In genomic region chr2:31923645-31924044, GRCm38 (mm10) we compare ENCODE assay signal across 20 mouse cellular contexts. TPM values are rescaled to one million over a fixed set of nuclear protein-coding genes. Genes with fewer than 3 reads are reported as not detected.
A peak's percentile ranks its signal among the peaks of the same experiment; 100 is the strongest.
DNase-seq lines count a peak whose midpoint lies in the region; ATAC-seq and TF ChIP-seq lines count a peak whose summit lies in the region.
"Had no signal": no experiment of that assay in that cellular context is flagged by ENCODE, and none has a peak within 500 bp of the region (broad histone marks: within the 10 kb centered on the region; RNA-seq: fewer than 3 reads in every experiment).

No protein-coding gene starts in this region.

- no peaks in the 10 kb centered on the region for H3K27me3 ChIP-seq in midbrain, embryonic 11.5 days (ENCODE audit: control insufficient read depth, insufficient read depth, low read length)
- no peaks in the 10 kb centered on the region for H3K27me3 ChIP-seq in midbrain, embryonic 15.5 days (replicated peaks)
- H3K27me3 ChIP-seq in myocyte (ENCODE audit: control insufficient read depth, insufficient read depth, insufficient read length): peaks cover 46% of the 10 kb centered on the region
- H3K27me3 ChIP-seq: Patski had no signal

- H3K9ac ChIP-seq in midbrain, embryonic 11.5 days (ENCODE audit: low read length): no peak overlapping the region
- H3K9ac ChIP-seq in midbrain, embryonic 15.5 days: no peak overlapping the region

- no peak overlapping the region for H3K4me3 ChIP-seq in midbrain, embryonic 11.5 days (ENCODE audit: low read depth, low read length)
- no peak overlapping the region for H3K4me3 ChIP-seq in midbrain, embryonic 15.5 days
- H3K4me3 ChIP-seq in myocyte: no peak overlapping the region

- TF ChIP-seq POLR2A in myocyte (IDR thresholded peaks at IDR 0.05; ENCODE audit: insufficient read length, low read depth): no peak

- H3K79me2 ChIP-seq in myocyte (ENCODE audit: control insufficient read depth, insufficient read depth): no peaks in the 10 kb centered on the region

- ATAC-seq in midbrain, embryonic 11.5 days (ENCODE audit: low FRiP score): no peak
- no peak for ATAC-seq in midbrain, embryonic 15.5 days (replicated peaks)
- ATAC-seq: activated CD4-positive, CD25-positive, alpha-beta regulatory T cell, adult 4 months; CD4-positive, CD25-positive, alpha-beta regulatory T cell, adult 4 months; Patski had no signal

- H3K27ac ChIP-seq in midbrain, embryonic 11.5 days (ENCODE audit: low read depth, low read length): no peak overlapping the region
- no peak overlapping the region for H3K27ac ChIP-seq in midbrain, embryonic 15.5 days

- H3K4me1 ChIP-seq in midbrain, embryonic 11.5 days (ENCODE audit: control insufficient read depth, insufficient read depth, low read length): no peaks in the 10 kb centered on the region
- H3K4me1 ChIP-seq in midbrain, embryonic 15.5 days: no peaks in the 10 kb centered on the region; the same call in 1 of the 2 replicates

- WGBS in midbrain, embryonic 11.5 days: 81% methylated on average over 4 of the region's 4 CpGs
- WGBS in midbrain, embryonic 15.5 days: 76% methylated on average over 4 of the region's 4 CpGs

- no peak overlapping the region for H3K4me2 ChIP-seq in midbrain, embryonic 11.5 days
- no peak overlapping the region for H3K4me2 ChIP-seq in midbrain, embryonic 15.5 days
- H3K4me2 ChIP-seq in myocyte (ENCODE audit: low read depth): no peak overlapping the region

- no peaks in the 10 kb centered on the region for H3K36me3 ChIP-seq in midbrain, embryonic 11.5 days (ENCODE audit: control insufficient read depth, insufficient read depth, low read length)
- H3K36me3 ChIP-seq in midbrain, embryonic 15.5 days (replicated peaks): no peaks in the 10 kb centered on the region
- no peaks in the 10 kb centered on the region for H3K36me3 ChIP-seq in myocyte (ENCODE audit: control insufficient read depth, insufficient read depth)
- H3K36me3 ChIP-seq: G1E had no signal

- no peak overlapping the region for H3ac ChIP-seq in myocyte (ENCODE audit: control insufficient read depth, insufficient read length)

- no peaks in the 10 kb centered on the region for H3K9me3 ChIP-seq in midbrain, embryonic 11.5 days (ENCODE audit: control insufficient read depth, low read length)
- no peaks in the 10 kb centered on the region for H3K9me3 ChIP-seq in midbrain, embryonic 15.5 days
- H3K9me3 ChIP-seq: G1E had no signal

- DNase-seq in midbrain, embryonic 11.5 days (ENCODE audit: low spot score, missing footprints): peak; percentile 35
- peak; percentile 44 for DNase-seq in adipocyte (ENCODE audit: low spot score)
- no peak for DNase-seq in cerebellum, adult 11-12 months
- no peak for DNase-seq in lung, adult 18-20 months
- DNase-seq: adrenal gland, adult 2 months; adrenal gland, adult 8-10 months; adrenal gland, postnatal 10 days; adrenal gland, postnatal 14 days; adrenal gland, postnatal 25 days; B cell, adult 2 months; cerebellum, adult 11 months; cerebellum, adult 18-20 months; cerebellum, adult 2 months; cerebellum, adult 8-10 months had no signal

TF ChIP-seq in myocyte, 11 proteins besides CTCF, POLR2A, EP300 and RAD21:
- peak in 1 of 3 experiments; percentile 36 for TF ChIP-seq MYOD1 (IDR thresholded peaks at IDR 0.05; ENCODE audit: control insufficient read depth in 1 of 3, insufficient read length in 2 of 3, low read depth in 2 of 3)
- peak in 2 of 3 experiments; percentile 67 to 69 for TF ChIP-seq MYOG (IDR thresholded peaks at IDR 0.05; ENCODE audit: control insufficient read depth in 1 of 3, insufficient read depth in 1 of 3, insufficient read length in 2 of 3, low read depth in 2 of 3)
- TF ChIP-seq POLR2AphosphoS2 (IDR thresholded peaks at IDR 0.05; ENCODE audit: insufficient read length, low read depth): no peak
- TF ChIP-seq REST (IDR thresholded peaks at IDR 0.05; ENCODE audit: insufficient read depth, insufficient read length): no peak

RNA-seq across cellular contexts. Expression of gene Aif1l, which starts 26.3 kb away (rescaled TPM):
- polyA plus RNA-seq in midbrain, embryonic 11.5 days (2014; fragmentation: Nextera tagmentation; extraction: Ambion mirVana): 65.0 and 65.7 TPM in 2 replicates
- 26.2 and 29.8 TPM in 2 replicates for polyA plus RNA-seq in midbrain, embryonic 15.5 days (2015; fragmentation: Nextera tagmentation; extraction: Ambion mirVana)
- 159 TPM for polyA plus RNA-seq in myocyte (2012; fragmentation: generic; extraction: Trizol)
- polyA plus RNA-seq: activated CD4-positive, CD25-positive, alpha-beta regulatory T cell, adult 4 months; G1E had no signal

RNA-seq across cellular contexts. Expression of gene Lamc3, which starts 36.6 kb away (rescaled TPM):
- polyA plus RNA-seq in midbrain, embryonic 11.5 days (2014; fragmentation: Nextera tagmentation; extraction: Ambion mirVana): 7.7 and 9.6 TPM in 2 replicates
- 6.2 and 6.8 TPM in 2 replicates for polyA plus RNA-seq in midbrain, embryonic 15.5 days (2015; fragmentation: Nextera tagmentation; extraction: Ambion mirVana)
- 0.22 TPM for polyA plus RNA-seq in myocyte (2012; fragmentation: generic; extraction: Trizol)
- polyA plus RNA-seq: activated CD4-positive, CD25-positive, alpha-beta regulatory T cell, adult 4 months; CD4-positive, CD25-positive, alpha-beta regulatory T cell, adult 4 months; G1E had no signal

RNA-seq across cellular contexts. Expression of gene Nup214, which starts 50.6 kb away (rescaled TPM):
- polyA plus RNA-seq in midbrain, embryonic 11.5 days (2014; fragmentation: Nextera tagmentation; extraction: Ambion mirVana): 64.6 and 64.7 TPM in 2 replicates
- 71.0 and 75.0 TPM in 2 replicates for polyA plus RNA-seq in midbrain, embryonic 15.5 days (2015; fragmentation: Nextera tagmentation; extraction: Ambion mirVana)
- 26.3 TPM for polyA plus RNA-seq in myocyte (2012; fragmentation: generic; extraction: Trizol)

Comparison
In these comparisons a context has a peak if more than half of its experiments do, and no peak if none do; other contexts are left out.
1. DNase-seq: peak in midbrain, embryonic 11.5 days (single experiment) and adipocyte (single experiment); none in cerebellum, adult 11-12 months (single experiment) and lung, adult 18-20 months (0 of 2).